Mouse (Mus musculus): ENCODE results near the gene Mrgpra1.
"Not testable (repeated sequence)": the region's sequence is repeated elsewhere in the genome, so short reads cannot be mapped to it uniquely, and the experiment has no call there.

Gene Mrgpra1

DNA sequence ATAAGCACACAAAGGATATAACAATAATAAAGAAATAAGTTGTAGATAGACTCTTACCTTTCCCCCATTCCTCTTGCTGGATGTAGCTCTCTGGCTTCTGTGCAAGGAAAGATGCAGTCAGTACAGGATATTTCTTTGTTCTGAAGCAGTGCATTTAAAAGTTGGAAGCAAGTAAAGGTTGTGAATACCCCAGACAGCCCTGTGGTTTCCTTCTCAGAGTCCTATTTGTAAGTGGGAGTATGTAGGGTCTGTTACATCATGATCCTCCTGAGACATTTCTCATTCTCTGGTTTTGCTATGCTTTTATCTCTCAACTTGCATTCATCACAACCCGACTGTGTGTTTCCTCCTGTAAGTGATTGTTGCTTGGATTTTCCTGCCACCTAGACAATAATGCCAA, at the start of gene Mrgpra1:
Gene Mrgpra1, minus strand, starts transcription at position 101 of the 400 bp plus-strand sequence.
- no peak for DNase-seq (ENCODE audit: low spot score in 2 of 2)

DNA sequence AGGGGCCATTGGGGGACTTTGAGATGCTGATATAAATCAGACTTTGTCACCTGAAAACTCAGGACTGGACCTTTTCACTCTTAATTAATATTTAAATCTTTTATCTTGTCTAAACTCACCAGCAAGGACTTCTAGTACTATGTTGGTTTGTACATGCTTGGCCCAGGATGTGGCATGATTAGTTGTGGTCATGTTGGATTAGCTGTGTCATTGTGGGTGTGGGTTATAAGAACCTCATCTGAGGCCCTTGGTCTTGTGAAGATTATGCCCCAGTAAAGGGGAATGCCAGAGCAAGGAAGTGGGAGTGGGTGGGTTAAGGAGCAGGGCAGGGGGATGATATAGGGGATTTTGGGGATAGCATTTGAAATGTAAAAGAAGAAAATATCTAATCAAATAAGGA, 47.1 kb upstream of the Mrgpra1 start:
- no peak for DNase-seq (ENCODE audit: low spot score in 2 of 2)

DNA sequence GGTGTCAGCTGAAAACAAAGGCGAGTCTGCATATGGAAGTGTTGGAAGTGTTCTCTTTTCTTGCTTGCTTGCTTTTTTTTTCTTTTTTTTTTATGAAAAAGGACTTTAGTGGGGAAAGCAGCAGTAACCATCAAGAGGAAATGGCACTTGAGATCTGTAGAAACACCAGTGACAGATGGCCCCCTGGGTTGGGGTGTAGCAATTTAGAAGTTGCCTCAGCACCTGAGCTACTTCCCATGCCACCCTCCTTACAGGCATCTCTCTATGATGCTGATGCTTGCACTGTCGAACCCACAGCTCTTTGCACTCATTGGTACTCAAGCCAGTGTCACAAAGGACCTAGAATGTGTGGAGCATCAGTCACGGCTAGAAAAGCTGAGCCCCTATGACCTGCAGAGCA, 5.6 kb downstream of the Mrgpra1 start:
- no peak for DNase-seq (ENCODE audit: low spot score in 2 of 2)

DNA sequence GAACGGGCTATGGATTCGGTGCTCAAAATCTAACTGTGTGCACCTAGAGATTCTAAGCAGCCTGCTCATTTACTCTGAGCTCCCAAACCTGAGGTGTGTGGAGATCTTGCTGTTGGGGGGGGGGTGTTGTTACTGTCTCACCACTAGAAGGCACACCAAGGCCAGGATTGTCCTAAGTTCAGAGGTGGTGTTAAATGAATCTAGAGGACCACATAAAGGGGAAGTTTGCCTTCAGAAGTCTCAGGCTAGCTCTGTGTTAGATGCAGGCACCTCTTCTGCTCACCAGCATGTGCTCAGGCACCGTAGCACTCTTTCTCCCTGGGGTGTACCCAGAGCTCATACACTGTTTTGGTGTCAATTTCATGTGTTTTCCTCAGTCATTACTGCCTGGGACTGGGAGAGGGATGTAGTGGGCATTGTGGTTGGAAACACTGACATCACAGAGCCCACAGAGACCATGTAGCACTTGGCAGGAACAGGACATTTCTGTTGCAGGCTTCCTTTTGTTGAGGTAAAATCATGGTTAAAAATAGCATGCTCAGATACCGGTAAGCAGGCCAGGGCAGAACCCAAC, 8.0 kb downstream of the Mrgpra1 start:
- no peak for DNase-seq (ENCODE audit: low spot score in 2 of 2)

DNA sequence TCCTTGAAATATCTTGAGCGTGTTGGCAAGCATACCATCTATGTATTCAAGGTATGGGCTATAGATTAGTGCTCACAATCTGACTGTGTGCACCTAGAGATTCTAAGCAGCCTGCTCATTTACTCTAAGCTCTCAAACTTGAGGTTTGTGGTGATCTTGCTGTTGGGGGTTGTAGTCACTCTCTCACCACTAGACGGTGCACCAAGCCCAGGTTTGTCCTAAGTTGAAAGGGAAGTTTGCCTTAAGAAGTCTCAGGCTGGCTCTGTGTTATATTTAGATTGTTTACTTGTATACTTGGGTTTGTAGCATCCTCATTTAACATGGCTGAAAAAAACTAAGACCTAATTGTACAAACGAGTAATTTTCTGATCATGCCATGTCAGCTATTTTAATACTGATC, 12.2 kb downstream of the Mrgpra1 start:
- DNase-seq (ENCODE audit: low spot score in 2 of 2) = not testable (repeated sequence)

DNA sequence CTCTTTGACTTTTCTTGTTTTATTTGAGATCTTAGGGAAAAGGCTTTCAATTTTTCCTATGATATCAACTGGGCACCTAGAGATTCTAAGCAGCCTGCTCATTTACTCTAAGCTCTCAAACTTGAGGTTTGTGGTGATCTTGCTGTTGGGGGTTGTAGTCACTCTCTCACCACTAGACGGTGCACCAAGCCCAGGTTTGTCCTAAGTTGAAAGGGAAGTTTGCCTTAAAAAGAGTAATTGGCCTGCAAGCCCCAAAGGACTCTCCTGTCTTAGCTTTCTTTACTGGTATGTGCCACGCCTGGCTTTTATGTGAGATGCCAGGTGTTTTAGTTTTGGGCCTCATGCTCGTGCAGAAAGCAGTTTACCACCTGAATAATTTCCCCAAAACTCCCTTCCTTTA, 12.7 kb downstream of the Mrgpra1 start:
- DNase-seq (ENCODE audit: low spot score in 2 of 2) = not testable (repeated sequence)

DNA sequence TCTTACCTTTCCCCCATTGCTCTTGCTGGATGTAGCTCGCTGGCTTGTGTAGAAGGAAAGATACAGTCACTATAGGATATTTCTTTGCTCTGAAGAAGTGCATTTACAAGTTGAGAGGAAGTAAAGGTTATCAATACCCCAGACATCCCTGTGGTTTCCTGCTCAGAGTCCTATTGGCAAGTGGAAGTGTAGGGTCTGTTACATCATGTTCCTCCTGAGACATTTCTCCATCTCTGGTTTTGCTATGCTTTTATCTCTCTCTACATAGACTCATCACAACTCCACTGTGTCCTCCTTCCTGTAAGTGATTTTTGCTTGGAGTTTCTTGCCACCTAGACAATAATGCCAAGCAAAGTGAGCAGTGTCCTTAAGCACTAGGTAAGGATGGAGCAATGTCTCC, 35.7 kb downstream of the Mrgpra1 start:
- DNase-seq (ENCODE audit: low spot score in 2 of 2) = no peak

DNA sequence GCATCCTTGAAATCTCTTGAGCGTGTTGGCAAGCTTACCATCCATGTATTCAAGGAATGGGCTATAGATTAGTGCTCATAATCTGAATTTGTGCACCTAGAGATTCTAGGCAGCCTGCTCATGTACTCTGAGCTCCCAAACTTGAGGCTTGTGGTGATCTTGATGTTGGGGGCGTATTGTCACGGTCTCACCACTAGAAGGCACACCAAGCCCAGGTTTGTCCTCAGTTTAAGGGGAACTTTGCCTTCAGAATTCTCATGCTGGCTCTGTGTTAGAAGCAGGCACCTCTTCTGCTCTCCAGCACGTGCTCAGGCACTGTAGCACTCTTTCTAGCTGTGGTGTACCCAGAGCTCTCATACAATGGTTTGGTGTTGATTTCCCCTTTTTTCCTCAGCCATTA, 41.8 kb downstream of the Mrgpra1 start:
- no peak for DNase-seq (ENCODE audit: low spot score in 2 of 2)

DNA sequence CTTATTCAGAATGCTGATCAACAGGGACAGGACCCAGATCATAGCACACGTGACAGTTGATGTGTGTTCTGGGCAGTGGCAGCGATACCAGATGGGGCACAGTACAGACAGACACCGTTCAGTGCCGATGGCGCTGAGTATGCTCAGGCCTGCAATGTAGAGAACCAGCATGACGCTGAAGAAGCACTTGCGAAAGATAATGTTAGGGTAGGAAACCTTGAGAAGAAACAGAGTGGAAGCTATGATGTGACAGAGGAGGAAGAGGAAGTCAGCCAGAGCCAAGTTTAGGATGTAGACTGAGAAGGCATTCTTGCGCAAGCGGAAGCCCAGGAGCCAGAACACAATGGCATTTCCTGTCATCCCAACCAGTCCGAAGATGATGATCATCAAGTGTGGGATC, 44.2 kb downstream of the Mrgpra1 start:
- no peak for DNase-seq (ENCODE audit: low spot score in 2 of 2)

DNA sequence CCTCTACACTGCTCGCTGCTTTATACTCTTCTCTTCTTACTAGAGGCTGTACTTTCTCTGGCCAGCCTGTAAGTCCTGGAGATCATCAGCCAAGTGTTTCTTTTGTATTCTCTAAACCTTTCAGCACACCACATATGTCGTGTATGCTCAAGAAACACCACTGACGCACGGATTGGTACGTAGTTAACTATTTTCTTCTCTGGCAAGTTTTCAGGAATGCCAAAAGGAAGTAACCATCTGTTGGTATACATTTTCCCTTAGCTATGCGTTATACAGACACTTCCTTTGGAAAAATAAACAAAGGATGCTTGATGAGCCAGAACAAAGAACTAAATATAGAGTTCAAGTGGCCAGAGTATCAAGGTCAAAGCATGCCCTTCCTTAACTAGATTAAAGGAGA, 49.4 kb downstream of the Mrgpra1 start:
- DNase-seq (ENCODE audit: low spot score in 2 of 2) = not testable (repeated sequence)

DNA sequence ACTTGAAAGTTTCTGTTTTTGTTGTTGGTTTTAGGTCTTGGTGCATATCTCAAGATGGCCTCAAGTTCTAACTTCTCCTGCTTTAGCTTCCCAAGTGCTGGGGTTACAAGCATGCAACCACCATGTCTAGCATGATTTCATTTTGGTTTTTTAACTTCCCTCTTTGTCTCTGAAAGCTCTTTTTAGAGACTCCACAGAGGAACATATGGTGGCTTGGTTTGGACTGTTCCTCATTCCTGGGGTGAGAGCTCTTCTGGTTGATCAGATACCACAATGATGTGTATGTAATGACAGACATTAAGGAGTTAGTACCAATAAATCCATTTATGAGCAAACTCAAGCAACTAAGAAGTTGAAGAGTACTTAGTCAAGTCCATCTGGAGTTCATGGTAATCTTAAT, 54.4 kb downstream of the Mrgpra1 start:
- not testable (repeated sequence) for DNase-seq (ENCODE audit: low spot score in 2 of 2)

All from spleen, postnatal 4 days (tissue).